Mouse (Mus musculus) hindbrain, embryonic 11.5 days (tissue): ENCODE data around the gene Twist1. TPM values are rescaled to one million over a fixed set of nuclear protein-coding genes. Genes with fewer than 3 reads are reported as not detected.
A peak's percentile ranks its signal among the peaks of the same experiment; 100 is the strongest.

Experiments
- ATAC-seq: fragments of 200-750 bp; cut with Nextera tagmentation; 2 replicates; pipeline ENCODE4 v1.8.0; 2017; ENCODE audit warnings: mild to moderate bottlenecking, moderate TSS enrichment, moderate library complexity; ENCODE audit not compliant: low FRiP score
- DNase-seq: peaks from one replicate; pipeline ENCODE4 v3.0.0-alpha.2; 2015; ENCODE audit warnings: low spot score
- H3K27ac ChIP-seq: fragments of 300-500 bp; sonication (generic); 2 replicates; pipeline ENCODE4 v1.5.1; 2014; ENCODE audit warnings: mild to moderate bottlenecking, low read depth, low read length
- H3K27me3 ChIP-seq: fragments of 300-500 bp; sonication (generic); 2 replicates; pipeline ENCODE4 v1.6.1; 2014; ENCODE audit warnings: mild to moderate bottlenecking, low read length, moderate library complexity, mixed read lengths; ENCODE audit not compliant: control insufficient read depth, insufficient read depth
- H3K36me3 ChIP-seq: fragments of 300-500 bp; sonication (generic); 2 replicates; pipeline ENCODE4 v1.6.1; 2014; ENCODE audit warnings: mild to moderate bottlenecking, low read length, moderate library complexity, mixed read lengths; ENCODE audit not compliant: control insufficient read depth, insufficient read depth
- H3K4me1 ChIP-seq: fragments of 300-500 bp; sonication (generic); replicated peaks from 2 replicates; pipeline ENCODE4 v1.6.1; 2014; ENCODE audit warnings: low read length, mixed read lengths; ENCODE audit not compliant: control insufficient read depth, insufficient read depth
- H3K4me2 ChIP-seq: fragments of 300-500 bp; sonication (generic); replicated peaks from 2 replicates; pipeline ENCODE4 v1.6.1; 2014; ENCODE audit warnings: mild to moderate bottlenecking, low read depth, low read length
- H3K4me3 ChIP-seq: fragments of 300-500 bp; sonication (generic); 2 replicates; pipeline ENCODE4 v1.5.1; 2014; ENCODE audit warnings: low read depth, low read length
- H3K9ac ChIP-seq: fragments of 300-500 bp; sonication (generic); 2 replicates; pipeline ENCODE4 v1.6.1; 2014; ENCODE audit warnings: low read depth, low read length
- H3K9me3 ChIP-seq: fragments of 300-500 bp; sonication (generic); 2 replicates; pipeline ENCODE4 v1.6.1; 2016; ENCODE audit warnings: low read length; ENCODE audit not compliant: control insufficient read depth
- WGBS: fragments of 180-500 bp; shearing (Covaris S2); extraction: QIAGEN DNeasy Blood & Tissue Kit; methylation state at CpG from one replicate; pipeline ENCODE4 v1.1.7; 2014; 5-methylcytosine and 5-hydroxymethylcytosine counted together
- polyA plus RNA-seq: library from polyadenylated mRNA; unstranded; fragments of >200 nt; fragmentation: Nextera tagmentation; extraction: Ambion mirVana; gene quantifications from 2 replicates; pipeline ENCODE4 v1.2.1, GENCODE M21; 2014

The Twist1 gene
- polyA plus RNA-seq, 1 experiment from 2014 or later = 29.4 TPM

DNA sequence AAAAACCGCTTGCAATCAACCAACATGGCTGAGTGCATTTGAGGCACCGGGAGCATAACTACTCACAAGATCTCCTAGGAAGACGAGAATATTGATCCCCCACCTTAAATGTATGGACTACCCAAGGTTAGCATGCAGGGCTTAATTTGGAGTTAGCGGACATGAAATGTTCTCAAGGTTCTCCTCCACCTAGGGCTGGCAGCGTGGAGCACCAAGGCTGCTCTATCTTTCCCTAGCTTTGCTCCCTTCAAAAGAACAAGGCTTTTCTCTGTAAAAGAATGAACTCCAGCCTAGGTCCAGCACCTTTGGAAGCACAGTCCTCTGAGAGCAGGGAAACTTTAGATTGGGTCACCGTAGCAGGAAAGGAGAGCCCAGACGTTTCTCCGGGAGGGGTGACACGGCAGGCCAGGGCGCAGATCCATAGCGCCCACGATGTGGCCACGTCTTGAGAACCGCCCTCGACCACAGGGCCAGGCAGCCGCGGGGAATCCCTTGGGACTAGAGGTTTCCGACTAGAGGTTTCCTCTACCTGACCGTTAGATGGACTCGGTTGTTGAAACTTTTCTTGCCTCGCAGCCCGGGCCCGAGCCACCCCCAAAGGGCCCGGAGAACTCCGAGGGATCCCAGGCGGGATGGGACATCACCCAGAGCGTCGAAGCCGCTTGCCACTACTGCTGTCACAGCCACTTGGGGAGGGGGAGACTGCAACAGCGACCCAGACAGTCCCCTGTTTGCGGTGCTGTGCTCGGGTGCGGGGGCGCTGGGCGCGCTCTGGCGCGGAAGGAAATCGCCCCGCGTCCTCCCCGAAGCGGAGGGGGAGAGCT is 683 bp upstream of the Twist1 start:
- ATAC-seq (peak; percentile 39), DNase-seq (peak; percentile 74)
- 0 out of 2 replicates have a peak overlapping the region, but pooled peaks have one; percentile 4 for H3K27ac ChIP-seq
- H3K27me3 ChIP-seq = peaks cover 65% of the 10 kb centered on the region
- H3K9me3 ChIP-seq = no peaks in the 10 kb centered on the region
- peak overlapping the region; percentile 48 for H3K4me3 ChIP-seq
- WGBS = under 1% methylated on average over 40 of the region's 43 CpGs
- H3K4me1 ChIP-seq = peaks cover 11% of the 10 kb centered on the region
- peak overlapping the region; percentile 23; the same call in 1 of the 2 replicates for H3K9ac ChIP-seq
- H3K4me2 ChIP-seq = peak overlapping the region; percentile 65
- H3K36me3 ChIP-seq = no peaks in the 10 kb centered on the region

DNA sequence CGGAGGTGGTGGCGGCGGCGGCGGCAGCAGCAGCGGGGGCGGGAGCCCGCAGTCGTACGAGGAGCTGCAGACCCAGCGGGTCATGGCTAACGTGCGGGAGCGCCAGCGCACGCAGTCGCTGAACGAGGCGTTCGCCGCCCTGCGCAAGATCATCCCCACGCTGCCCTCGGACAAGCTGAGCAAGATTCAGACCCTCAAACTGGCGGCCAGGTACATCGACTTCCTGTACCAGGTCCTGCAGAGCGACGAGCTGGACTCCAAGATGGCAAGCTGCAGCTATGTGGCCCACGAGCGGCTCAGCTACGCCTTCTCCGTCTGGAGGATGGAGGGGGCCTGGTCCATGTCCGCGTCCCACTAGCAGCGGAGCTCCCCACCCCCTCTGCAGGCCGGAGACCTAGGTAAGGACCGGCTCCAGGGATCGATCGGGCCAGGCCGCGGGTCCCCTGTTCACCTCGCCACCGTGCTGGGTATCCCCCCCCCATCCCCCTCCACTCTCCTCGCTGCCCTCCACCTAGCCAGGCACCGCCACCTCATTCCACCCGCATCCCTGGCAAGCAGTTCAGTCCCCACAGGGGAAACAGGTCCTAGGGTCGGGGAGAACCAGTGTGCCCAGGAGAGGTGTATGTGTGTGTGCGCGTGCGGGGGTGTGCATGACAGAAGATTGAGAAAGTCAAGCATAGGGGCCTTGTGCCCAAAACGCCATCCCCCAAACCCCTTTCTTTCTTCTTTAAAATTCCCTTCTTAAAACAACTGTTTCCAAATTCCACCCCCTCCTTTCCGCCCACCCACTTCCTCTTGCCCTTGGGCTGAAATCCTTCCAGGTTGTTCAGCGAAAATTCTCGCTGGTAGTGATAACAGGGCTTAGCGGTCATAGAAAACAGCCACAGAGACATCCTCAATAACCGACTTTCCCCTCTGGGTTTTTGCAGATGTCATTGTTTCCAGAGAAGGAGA is 1.0 kb downstream of the Twist1 start:
- peak overlapping the region; percentile 58 for H3K27ac ChIP-seq
- H3K27me3 ChIP-seq = peaks cover 76% of the 10 kb centered on the region
- no peaks in the 10 kb centered on the region for H3K36me3 ChIP-seq
- no peaks in the 10 kb centered on the region for H3K9me3 ChIP-seq
- H3K4me1 ChIP-seq = peaks cover 15% of the 10 kb centered on the region
- H3K4me2 ChIP-seq = peak overlapping the region; percentile 65
- ATAC-seq = peak; percentile 40
- under 1% methylated on average over 55 of the region's 56 CpGs for WGBS
- peak overlapping the region; percentile 48 for H3K4me3 ChIP-seq
- peak; percentile 67 for DNase-seq
- peak overlapping the region; percentile 57 for H3K9ac ChIP-seq

DNA sequence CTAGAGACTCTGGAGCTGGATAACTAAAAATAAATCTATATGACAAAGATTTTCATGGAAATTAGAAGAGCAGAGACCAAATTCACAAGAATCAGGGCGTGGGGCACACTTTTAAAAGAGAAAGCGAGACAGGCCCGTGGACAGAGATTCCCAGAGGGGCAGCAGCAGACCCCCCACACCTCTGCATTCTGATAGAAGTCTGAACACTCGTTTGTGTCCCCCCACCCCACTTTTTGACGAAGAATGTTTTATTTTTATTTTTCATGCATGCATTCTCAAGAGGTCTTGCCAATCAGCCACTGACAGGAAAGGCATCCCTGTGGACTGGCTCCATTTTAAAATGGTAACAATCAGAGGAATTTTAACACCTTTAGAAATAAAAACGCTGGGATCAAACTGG is 1.7 kb downstream of the Twist1 start:
- Histone ChIP-seq H3K4me1 (peaks cover 15% of the 10 kb centered on the region), H3K27ac (no peak overlapping the region), H3K9ac (no peak overlapping the region), H3K4me3 (peak overlapping the region; percentile 48), H3K9me3 (no peaks in the 10 kb centered on the region), H3K36me3 (no peaks in the 10 kb centered on the region), H3K4me2 (no peak overlapping the region), H3K27me3 (peaks cover 77% of the 10 kb centered on the region)
- under 1% methylated on average over 6 of the region's 6 CpGs for WGBS
- ATAC-seq (no peak), DNase-seq (no peak)

DNA sequence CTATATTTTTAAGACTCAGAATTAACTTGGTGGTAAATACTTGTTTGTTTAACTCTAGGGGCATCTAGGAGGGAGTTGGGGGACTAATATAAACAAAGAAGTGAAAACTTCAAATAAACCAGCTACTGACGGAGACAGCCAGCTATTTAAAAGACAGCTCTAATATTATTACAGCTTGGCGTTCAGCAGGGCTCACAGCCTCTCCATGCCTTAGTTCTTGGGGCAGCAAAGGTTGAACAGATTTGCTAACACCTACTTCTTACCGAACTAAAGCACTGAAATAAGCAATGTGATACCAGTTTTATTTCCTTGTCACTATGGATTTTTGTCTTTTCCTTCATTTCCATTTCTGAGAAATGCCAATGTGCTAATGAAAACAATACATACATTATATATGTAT is 2.4 kb downstream of the Twist1 start:
- H3K4me1 ChIP-seq = peaks cover 15% of the 10 kb centered on the region
- no peak overlapping the region for H3K9ac ChIP-seq
- H3K27me3 ChIP-seq = peaks cover 81% of the 10 kb centered on the region
- peak overlapping the region; percentile 17; the same call in 1 of the 2 replicates for H3K4me3 ChIP-seq
- WGBS = 7% methylated on average over 3 of the region's 3 CpGs
- H3K4me2 ChIP-seq = no peak overlapping the region
- H3K36me3 ChIP-seq = no peaks in the 10 kb centered on the region
- H3K27ac ChIP-seq = no peak overlapping the region
- no peaks in the 10 kb centered on the region for H3K9me3 ChIP-seq
- ATAC-seq (no peak), DNase-seq (peak; percentile 41)

DNA sequence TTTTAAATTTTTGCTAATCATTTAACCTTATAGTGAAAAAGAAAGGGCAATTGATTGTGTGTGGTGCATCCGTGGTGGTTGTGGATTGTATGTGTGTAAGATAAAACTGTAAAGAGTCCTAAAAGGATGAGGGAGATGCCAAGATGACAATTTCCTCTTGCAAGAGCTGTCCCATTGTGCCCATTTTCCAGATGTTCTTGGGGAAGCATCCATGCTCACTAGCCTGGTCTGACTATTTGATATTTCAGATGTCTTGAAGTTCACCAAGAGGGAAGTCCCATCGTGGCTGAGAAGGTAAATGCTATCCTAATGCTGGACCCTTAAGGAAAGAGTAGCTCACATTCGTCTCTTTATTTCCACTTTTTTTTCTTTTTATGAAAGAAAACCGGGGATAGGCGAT is 3.5 kb downstream of the Twist1 start:
- Histone ChIP-seq H3K9me3 (no peaks in the 10 kb centered on the region), H3K4me1 (peaks cover 15% of the 10 kb centered on the region), H3K9ac (no peak overlapping the region), H3K27ac (no peak overlapping the region), H3K4me3 (peak overlapping the region; percentile 1; the same call in 1 of the 2 replicates), H3K36me3 (no peaks in the 10 kb centered on the region), H3K4me2 (no peak overlapping the region), H3K27me3 (peaks cover 84% of the 10 kb centered on the region)
- DNase-seq (peak; percentile 52), ATAC-seq (no peak)
- 11% methylated on average over 5 of the region's 5 CpGs for WGBS

DNA sequence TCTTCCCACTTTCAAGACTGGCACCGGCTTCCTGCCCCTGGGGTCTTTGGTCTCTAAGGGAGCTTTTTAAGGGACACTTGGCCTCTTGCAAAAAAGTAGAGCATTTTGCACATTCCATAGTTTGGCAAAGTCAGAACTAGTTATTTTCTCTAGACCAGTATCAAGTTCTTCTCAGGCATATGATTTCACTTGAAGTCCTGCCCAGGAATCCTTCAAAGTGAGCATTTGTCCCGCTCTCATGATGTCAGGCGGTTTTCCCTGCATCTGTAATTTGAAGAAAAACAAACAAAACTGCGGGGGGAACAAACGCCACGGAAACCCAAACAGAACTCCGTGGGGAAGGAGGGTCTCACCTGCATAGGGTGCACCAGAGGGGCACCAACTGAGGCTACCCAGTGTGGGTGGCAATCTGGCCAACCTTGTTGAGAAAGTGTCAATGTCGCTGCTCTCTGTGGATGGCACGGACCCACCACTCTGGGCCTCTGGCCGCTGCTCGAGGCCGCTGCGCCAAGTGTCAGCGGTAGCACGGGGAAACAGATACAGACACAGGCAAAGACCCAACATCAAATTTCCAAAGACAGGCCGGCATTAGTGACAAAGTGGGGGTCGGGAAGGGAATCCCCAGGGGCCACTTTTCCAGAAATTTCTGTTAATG is 4.8 kb downstream of the Twist1 start:
- WGBS = 1% methylated on average over 17 of the region's 17 CpGs
- no peak overlapping the region for H3K4me2 ChIP-seq
- peak; percentile 63 for DNase-seq
- no peaks in the 10 kb centered on the region for H3K36me3 ChIP-seq
- no peak overlapping the region; the same call in 1 of the 2 replicates for H3K4me3 ChIP-seq
- H3K4me1 ChIP-seq = peaks cover 13% of the 10 kb centered on the region
- no peak for ATAC-seq
- no peak overlapping the region for H3K27ac ChIP-seq
- peaks cover 81% of the 10 kb centered on the region for H3K27me3 ChIP-seq
- no peaks in the 10 kb centered on the region for H3K9me3 ChIP-seq
- H3K9ac ChIP-seq = no peak overlapping the region

DNA sequence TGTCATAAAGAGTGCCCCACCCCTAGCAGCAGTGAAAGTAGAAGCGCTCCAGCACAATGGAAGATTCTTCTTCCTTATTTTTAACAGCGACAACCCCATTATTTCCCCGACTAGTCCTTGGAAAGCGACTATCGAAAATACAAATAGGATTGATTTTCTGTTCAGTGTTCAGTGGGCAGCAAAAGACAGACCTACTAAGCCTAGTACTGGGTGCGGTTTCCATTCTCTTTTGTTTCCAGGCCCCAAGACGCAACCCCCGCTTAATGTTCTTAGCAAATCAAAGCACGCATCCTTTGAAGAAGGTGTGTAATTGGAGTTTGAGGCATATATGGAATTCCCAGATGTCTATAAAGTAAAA is 5.3 kb downstream of the Twist1 start:
- Histone ChIP-seq H3K36me3 (no peaks in the 10 kb centered on the region), H3K9me3 (no peaks in the 10 kb centered on the region), H3K27me3 (peaks cover 81% of the 10 kb centered on the region), H3K4me2 (no peak overlapping the region), H3K27ac (no peak overlapping the region), H3K4me1 (peaks cover 9% of the 10 kb centered on the region), H3K4me3 (no peak overlapping the region), H3K9ac (no peak overlapping the region)
- ATAC-seq = no peak
- 4% methylated on average over 9 of the region's 9 CpGs for WGBS
- DNase-seq = peak; percentile 48

DNA sequence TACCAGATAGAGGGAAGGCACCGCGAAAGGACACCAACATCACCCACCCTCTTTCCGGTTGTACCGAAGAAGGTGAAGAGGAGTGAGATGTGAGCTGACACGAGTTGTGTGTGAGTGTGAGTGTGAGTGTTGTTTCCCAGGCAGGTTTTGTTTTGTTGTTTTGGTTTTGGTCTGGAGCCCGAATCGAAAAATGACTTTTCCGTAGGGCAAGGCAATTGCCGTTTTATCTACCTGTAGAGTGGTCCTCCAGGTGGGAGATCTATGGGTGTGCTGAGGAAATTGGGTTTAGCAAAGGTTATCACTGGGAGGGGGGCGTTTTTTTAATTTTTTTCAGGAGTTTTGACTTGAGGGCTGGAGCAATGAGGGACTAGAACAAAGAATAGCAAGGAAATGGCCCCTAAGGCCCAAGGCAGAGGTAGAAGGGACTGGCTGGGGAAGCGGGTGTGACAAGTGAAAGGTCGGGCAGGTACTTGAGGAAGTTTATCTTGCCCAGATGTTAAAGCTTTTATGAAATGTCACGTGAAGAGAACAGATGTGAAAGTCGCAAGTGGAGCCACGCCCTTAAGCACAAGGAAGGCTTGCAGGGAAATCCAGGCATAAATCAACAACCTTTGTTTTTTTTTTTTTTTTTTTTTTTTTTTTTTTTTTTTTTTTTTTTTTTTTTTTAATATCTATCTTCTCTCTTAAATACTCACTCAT is 6.3 kb downstream of the Twist1 start:
- no peaks in the 10 kb centered on the region for H3K9me3 ChIP-seq
- H3K4me2 ChIP-seq = no peak overlapping the region
- ATAC-seq = no peak
- peaks cover 9% of the 10 kb centered on the region for H3K4me1 ChIP-seq
- peak; percentile 51 for DNase-seq
- no peaks in the 10 kb centered on the region for H3K36me3 ChIP-seq
- 4% methylated on average over 15 of the region's 15 CpGs for WGBS
- H3K27me3 ChIP-seq = peaks cover 80% of the 10 kb centered on the region
- no peak overlapping the region for H3K4me3 ChIP-seq
- H3K27ac ChIP-seq = no peak overlapping the region
- H3K9ac ChIP-seq = no peak overlapping the region
